Mouse (Mus musculus): ENCODE measurements at regions not wholly inside any gene's neighbourhood (a gene's known extent, or its start where the extent isn't known, plus 50 kb on each side); places are given as distances from the start of the nearest gene placed in this dataset.
A peak's percentile ranks its signal among the peaks of the same experiment; 100 is the strongest.

DNA sequence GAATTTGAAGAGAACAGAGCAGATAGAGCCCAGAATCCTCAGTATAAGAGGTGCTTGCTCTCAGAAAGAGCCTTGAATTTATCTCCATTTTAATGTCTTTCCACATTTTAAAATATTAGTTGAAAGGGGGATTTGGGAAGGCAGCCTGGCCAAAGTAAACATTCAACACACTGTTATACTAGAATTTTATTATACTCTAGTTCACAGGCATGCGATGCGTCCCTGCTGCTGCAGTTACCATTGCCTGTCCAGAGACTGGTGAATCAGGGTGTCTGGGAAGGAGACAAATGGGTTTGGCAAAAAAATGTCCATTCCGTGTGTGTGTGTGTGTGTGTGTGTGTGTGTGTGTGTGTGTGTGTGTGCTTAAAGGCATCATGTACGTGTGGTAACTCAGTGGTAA lies 675.1 kb upstream of the Sox9 start:
- no peak for DNase-seq (ENCODE audit: low spot score)

DNA sequence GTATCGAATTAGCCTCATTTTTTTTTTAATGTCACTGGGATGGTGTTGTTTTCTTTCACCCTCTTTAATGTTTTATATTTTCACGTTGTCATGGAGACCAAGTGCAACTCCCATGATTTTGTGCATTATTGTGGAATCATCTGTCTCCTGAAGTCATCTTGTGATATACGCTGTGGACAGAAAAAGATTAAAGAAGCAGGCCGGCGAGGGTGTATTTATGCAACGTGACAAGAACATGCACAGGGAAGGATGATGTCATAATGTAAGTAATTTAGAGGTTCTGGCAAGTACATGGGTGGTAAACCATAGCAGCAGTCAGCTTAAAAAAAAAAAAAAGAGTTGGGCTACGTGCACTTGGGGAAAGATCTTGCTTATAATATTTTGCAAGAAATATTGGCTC lies 674.7 kb upstream of the Sox9 start:
- no peak for DNase-seq (ENCODE audit: low spot score)

DNA sequence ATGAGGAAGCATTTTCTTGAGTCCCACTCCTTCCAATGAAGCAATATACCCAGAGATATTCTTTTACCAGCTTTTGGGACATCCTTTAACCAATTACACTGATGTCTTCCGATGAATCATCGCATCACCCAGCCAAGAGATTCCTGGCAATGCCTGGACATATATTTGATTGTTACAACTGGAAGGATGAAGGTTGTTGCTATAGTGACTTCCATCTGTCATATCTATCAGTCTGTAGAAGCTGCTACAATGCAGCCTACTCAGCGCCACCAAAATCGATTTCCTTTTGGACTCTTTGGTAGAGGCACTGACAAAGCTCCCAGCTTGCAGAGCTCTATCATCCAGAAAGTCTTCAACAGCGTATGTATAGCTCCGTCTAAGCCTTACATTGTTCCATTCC lies 661.0 kb upstream of the Sox9 start:
- no peak for DNase-seq (ENCODE audit: low spot score)

DNA sequence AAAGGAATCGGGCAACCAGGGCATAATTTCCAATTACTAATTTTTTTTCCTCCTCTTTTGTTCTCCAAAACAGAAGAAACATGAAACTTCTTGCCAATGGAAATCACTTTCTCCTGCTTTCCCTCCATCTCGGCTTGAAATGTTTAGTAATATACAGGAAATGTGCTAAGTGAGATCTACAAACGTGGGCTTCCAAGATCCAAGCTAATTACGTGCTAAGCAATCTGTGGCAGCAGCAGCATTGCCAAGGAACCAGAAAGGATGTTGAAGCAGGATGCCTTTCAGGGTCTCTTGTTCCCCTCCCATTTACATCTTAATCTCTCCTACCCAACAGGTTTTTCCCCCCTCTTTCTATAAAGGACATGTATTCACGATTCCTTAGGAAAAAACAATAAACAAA lies 660.2 kb upstream of the Sox9 start:
- no peak for DNase-seq (ENCODE audit: low spot score)

DNA sequence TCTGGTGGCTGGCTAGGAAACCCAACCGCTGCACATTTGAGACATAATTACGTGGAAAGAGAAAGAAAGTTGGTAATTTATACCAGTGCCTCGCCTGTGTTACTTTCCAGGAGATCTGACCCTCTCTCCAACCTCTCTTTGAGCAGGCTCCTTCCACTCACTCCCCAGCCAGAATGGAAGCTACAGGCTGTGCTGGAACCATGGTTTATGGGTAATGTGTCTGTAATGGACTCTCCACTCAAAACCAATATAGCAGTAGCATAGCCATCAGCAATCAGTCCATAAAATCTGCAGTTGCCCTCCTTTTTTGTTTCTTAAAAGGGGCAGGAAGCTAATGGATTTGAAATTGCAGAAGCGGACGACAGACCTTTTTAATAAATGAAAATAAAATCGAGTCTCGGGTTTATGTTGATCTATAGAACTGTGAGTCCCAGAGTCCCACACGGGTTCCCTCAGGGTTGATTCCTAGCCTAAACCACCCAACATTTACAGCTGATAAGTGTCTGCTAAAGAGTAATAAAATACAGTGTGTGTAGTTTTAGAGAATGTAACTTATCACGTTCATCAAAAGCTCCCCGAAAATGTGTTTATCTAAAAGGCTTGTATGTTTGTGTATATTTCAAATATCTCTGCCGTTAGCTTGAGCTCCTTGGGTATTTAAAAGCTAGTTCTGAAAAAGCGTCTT lies 656.6 kb upstream of the Sox9 start:
- no peak for DNase-seq (ENCODE audit: low spot score)

DNA sequence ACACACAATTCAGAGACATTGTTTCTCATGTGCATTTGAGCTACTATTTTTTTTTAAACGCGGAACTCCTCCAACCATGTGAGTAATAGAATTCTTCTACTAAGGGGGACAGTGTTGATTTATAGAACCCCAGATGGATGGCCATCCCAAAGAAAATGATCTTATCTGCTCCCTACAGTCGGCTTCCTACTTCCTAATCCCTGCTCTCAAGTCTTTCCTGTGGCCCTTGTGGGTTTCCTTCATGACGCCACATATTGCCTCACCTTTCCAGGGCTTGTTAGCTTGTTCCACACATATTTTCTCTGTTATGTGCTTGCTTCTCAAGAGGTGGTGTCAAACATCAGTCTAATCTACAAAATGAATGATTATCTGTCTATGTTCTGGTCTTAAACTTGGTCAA lies 651.9 kb upstream of the Sox9 start:
- no peak for DNase-seq (ENCODE audit: low spot score)

DNA sequence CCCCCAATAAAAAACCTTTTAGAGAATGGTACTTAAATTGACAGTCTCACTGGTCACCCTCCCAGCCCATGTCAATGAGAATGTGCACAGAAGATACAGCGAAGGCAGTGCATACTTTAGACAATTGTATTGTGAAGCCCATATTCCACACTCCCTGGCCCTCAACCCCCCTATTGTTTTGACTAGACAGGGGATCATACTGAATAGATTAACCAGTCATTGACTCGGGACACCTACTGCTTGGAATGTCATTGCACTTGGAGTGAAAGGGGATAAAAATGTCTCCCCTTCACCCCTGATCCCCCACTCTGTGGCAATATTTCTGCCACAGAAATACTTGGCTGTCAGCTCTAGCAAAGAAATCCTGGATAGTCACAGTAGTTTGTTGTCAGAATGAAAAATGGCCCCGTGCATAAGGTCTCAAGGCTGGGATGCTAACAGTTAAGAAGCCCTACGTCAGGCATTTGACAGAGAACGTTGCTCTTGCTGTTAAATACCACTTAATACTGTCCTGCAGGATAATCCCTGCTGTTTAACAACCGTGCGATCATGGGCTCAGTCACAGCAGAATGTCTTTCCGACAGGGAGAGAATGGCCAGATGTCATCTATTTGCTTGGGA lies 644.5 kb upstream of the Sox9 start:
- peak; percentile 82 for DNase-seq (ENCODE audit: low spot score)

DNA sequence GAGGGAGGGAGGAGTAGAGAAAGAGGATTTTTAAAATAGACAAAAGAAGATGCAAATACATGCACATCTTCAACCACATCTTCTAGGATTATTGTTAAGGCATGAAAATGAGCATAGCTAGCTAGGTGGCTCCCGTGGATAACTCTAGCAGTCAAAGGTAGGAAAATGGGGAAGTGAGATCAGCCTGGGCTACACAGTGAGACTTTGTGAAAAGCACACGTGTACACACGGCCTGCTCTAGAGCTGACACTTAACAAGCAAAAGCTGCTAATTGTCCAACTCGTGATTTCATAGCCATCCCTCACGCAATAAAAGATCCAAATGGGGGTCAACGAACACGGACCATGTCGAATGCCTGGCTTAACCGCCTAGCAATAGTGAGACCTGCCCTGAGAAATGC lies 642.0 kb upstream of the Sox9 start:
- DNase-seq (ENCODE audit: low spot score): no peak

GRCm38 (mm10) chr11:112140495-112140894 lies 641.5 kb upstream of the Sox9 start:
- DNase-seq (ENCODE audit: low spot score): no peak

- no peak for DNase-seq (ENCODE audit: low spot score)
These were observed 641.1 kb upstream of the Sox9 start for GRCm38 (mm10) chr11:112140912-112141311.

DNA sequence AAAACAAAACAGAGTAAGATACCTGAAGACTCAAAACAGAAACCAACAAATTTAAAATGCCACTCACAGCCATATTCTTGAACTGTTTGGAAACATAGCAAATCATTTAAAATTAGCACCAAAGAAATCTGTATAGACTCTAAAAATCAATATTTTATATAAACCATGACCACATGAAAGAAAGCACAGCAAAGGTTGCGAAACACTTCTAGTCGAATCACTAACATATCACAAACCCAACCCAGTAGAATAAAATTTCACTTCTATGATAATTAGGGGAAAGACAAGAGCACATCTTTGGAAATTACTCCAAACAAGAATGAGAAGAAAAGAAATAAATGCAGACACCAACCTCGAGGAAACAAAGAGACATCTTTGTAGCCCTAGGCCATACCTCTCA lies 630.0 kb upstream of the Sox9 start:
- no peak for DNase-seq (ENCODE audit: low spot score)

DNA sequence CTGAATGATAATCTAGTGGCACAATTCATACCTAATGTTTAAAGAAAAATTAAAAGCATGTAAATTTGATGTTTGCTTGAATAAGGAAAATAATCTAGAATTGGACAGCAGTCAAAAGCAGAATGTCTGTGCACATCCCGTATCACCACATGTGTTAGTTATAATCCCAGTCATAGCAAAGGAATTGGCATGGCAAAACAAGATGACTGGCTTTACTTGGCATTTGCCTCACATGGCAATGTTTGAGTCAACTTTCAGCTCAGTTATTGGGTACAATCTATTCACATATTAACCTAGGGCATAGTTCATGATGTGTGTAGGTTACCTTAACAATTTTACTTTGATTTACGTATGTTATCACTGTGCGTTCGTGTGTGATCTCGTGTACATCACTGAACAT lies 628.8 kb upstream of the Sox9 start:
- DNase-seq (ENCODE audit: low spot score): no peak

DNA sequence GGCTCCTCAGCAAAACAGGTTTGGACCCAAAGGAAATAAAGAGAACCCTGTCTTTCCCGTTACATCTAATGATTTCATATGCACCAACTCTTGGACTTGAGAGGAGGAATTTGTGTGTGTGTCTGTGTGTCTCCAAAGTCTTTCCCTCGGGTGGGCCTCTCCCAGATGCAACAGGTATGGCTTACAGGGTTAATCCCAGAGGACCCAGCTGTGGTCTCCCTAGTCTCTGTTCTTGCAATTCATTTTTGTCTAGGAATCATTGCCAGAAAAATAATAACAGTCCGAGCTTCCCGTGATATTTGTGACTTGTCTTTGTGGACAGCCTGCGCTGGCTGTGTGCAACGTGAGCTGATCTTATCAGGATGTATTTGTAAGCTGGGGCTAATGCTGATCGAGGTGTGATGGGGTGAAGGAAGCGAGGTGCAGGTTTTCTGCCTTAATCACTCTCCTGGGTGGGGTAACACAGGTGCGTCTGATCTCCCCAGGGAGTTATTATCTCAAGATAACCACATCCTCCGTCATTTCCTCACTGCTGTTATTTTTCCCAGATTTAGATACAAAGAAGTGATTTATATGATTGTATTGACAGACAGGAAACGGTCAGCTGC lies 627.2 kb upstream of the Sox9 start:
- DNase-seq (ENCODE audit: low spot score): no peak

- DNase-seq (ENCODE audit: low spot score): peak; percentile 28
These were observed 626.6 kb upstream of the Sox9 start for GRCm38 (mm10) chr11:112155339-112155955.

DNA sequence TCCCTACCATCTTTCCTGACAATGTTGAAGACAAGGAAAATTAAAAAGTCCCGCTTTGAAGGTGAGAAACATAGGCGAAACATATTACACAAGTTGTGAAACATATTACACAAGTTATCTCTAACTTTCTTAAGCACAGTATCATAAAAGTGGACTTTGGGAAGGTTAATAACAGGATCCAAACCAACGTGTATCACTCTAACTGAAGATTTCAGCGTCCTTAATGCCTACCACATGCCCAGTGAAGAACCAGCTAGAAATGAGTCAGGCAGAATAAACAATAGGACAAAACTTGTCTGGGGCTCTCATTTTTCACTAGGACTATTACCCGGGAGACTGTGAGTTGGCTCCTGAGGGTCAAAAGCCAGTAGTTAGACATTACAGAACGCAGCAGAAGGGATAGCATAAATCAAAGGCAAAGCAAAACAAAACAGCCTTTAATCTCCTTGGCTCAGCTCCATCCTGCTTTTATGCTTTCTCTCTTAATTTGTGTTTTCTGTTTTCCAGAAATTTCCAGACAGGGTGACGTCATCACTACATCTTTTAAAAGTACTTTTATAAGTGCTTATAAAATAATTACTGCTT lies 618.3 kb upstream of the Sox9 start:
- peak; percentile 67 for DNase-seq (ENCODE audit: low spot score)

GRCm38 (mm10) chr11:112173585-112173984 lies 608.4 kb upstream of the Sox9 start:
- no peak for DNase-seq (ENCODE audit: low spot score)

- DNase-seq (ENCODE audit: low spot score): no peak
These were observed 606.7 kb upstream of the Sox9 start for GRCm38 (mm10) chr11:112175302-112175701.

DNA sequence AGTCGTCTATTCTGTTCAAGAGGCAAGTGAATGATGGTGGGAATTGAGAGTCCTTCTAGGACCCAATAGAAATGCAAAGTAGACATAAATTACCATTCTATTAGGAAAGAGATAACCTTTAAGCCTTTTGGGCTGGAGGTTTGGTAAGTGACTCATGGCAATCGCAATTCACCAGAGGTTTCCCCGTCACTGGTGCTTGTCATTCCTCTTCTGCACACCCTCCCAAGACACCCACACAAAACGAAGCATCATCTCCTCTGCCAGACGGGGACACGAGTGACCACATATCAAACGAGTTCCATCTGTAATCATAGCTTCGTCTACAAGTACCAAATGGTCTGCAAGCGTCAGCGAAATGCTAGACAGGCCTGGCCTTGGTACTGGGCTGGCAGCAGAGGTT lies 601.4 kb upstream of the Sox9 start:
- DNase-seq (ENCODE audit: low spot score): no peak

- DNase-seq (ENCODE audit: low spot score): peak; percentile 54
These were observed 584.3 kb upstream of the Sox9 start for GRCm38 (mm10) chr11:112197620-112198268.

- peak; percentile 39 for DNase-seq (ENCODE audit: low spot score)
These were observed 577.5 kb upstream of the Sox9 start for GRCm38 (mm10) chr11:112204561-112204960.

- DNase-seq (ENCODE audit: low spot score): peak; percentile 85
These were observed 572.6 kb upstream of the Sox9 start for GRCm38 (mm10) chr11:112209414-112209813.

- no peak for DNase-seq (ENCODE audit: low spot score)
These were observed 562.8 kb upstream of the Sox9 start for GRCm38 (mm10) chr11:112219046-112219720.

Data from embryo, embryonic 10.5 days (tissue).